Mouse (Mus musculus) erythroblast, embryonic 14.5 days (primary cell): ENCODE results near the gene Prss30. TPM values are rescaled to one million over a fixed set of nuclear protein-coding genes. Genes with fewer than 3 reads are reported as not detected.

Source experiments
- H3K27me3 ChIP-seq: 2 replicates; pipeline ENCODE4 v1.6.1; 2012; ENCODE audit warnings: inconsistent platforms; ENCODE audit not compliant: control insufficient read depth
- H3K36me3 ChIP-seq: 2 replicates; pipeline ENCODE4 v1.6.1; 2012; ENCODE audit warnings: mild to moderate bottlenecking, inconsistent platforms; ENCODE audit not compliant: control insufficient read depth
- H3K4me1 ChIP-seq: 2 replicates; pipeline ENCODE4 v1.6.1; 2012; ENCODE audit warnings: inconsistent platforms; ENCODE audit not compliant: control insufficient read depth
- H3K4me3 ChIP-seq: replicated peaks from 2 replicates; pipeline ENCODE3; 2012; ENCODE audit warnings: moderate library complexity, mild to moderate bottlenecking, inconsistent platforms
- H3K9me3 ChIP-seq: 2 replicates; pipeline ENCODE4 v1.6.1; 2012; ENCODE audit warnings: low read length, inconsistent platforms, mixed read lengths; ENCODE audit not compliant: control insufficient read depth
- GATA1 ChIP-seq: IDR thresholded peaks from 2 replicates; pipeline ENCODE4 v1.6.1; 2012; ENCODE audit warnings: low read length, inconsistent platforms, mixed read lengths
- TAL1 ChIP-seq: IDR thresholded peaks from 3 replicates; pipeline ENCODE4 v1.6.1; 2012; ENCODE audit warnings: low read length, inconsistent platforms, mixed read lengths
- polyA plus RNA-seq: library from polyadenylated mRNA; stranded (reverse); fragments of >175 nt; gene quantifications from 2 replicates; pipeline ENCODE4 v1.2.3, GENCODE M21; 2012

The Prss30 gene
- polyA plus RNA-seq, 1 experiment, result not detected

GRCm38 (mm10) chr17:23941372-23941771 is 39.0 kb downstream of the Prss30 start, which contains the start of gene Sbp:
Gene Sbp (plus strand): TSS chr17:23941672.
- no peaks in the 10 kb centered on the region for H3K36me3 ChIP-seq
- H3K4me1 ChIP-seq, result no peaks in the 10 kb centered on the region
- TF ChIP-seq GATA1 (no peak), TAL1 (no peak)
- H3K9me3 ChIP-seq, result no peaks in the 10 kb centered on the region
- H3K27me3 ChIP-seq, result no peaks in the 10 kb centered on the region
- H3K4me3 ChIP-seq, result no peak within 1 kb of the TSS

- H3K36me3 ChIP-seq, result no peaks in the 10 kb centered on the region
- no peaks in the 10 kb centered on the region for H3K9me3 ChIP-seq
- H3K4me3 ChIP-seq, result no peak overlapping the region
- no peak for TF ChIP-seq TAL1
- TF ChIP-seq GATA1, result no peak
- H3K27me3 ChIP-seq, result no peaks in the 10 kb centered on the region
- no peaks in the 10 kb centered on the region for H3K4me1 ChIP-seq
Observed at GRCm38 (mm10) chr17:23931157-23931556, 49.2 kb downstream of the Prss30 start.

- H3K9me3 ChIP-seq, result no peaks in the 10 kb centered on the region
- H3K36me3 ChIP-seq, result no peaks in the 10 kb centered on the region
- TF ChIP-seq TAL1 (no peak), GATA1 (no peak)
- peak overlapping the region; percentile 75 for H3K4me3 ChIP-seq
- no peaks in the 10 kb centered on the region for H3K27me3 ChIP-seq
- peaks cover 16% of the 10 kb centered on the region for H3K4me1 ChIP-seq
Observed at GRCm38 (mm10) chr17:23925090-23925493, 55.3 kb downstream of the Prss30 start.

DNA sequence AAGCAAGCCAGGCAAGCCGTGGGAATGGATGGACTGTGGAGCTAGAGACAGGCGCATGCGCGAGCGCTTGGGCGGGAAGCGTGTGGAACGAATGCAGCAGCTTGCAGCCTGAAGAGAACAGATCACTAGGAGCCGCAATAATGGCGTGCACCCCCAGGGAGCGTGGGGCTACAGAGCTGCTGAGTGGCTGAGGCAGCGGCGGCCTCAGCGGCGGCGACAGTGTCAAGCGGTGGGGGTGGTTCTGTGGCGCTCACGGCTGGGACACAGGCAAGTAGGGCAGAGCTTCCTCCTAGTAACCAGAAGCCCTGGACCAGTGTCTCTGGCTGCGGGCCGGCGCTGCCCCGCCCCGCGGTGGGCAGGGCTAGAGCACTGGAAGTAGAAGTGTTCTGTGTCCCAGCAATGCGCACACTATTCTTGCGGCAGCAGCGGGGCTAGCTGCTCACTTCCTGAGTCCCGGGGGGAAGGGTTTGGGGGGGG is 55.8 kb downstream of the Prss30 start:
- Histone ChIP-seq H3K27me3 (no peaks in the 10 kb centered on the region), H3K4me3 (peak overlapping the region; percentile 75), H3K4me1 (peaks cover 16% of the 10 kb centered on the region), H3K9me3 (no peaks in the 10 kb centered on the region), H3K36me3 (no peaks in the 10 kb centered on the region)
- TF ChIP-seq TAL1, result no peak
- TF ChIP-seq GATA1, result no peak

Other genes starting within 250 kb of the Prss30 start
- gene Paqr4, start 239.7 kb downstream of the Prss30 start, polyA plus RNA-seq, result 2.2 and 3.9 TPM in 2 replicates
- gene Kremen2, start 234.7 kb downstream of the Prss30 start, polyA plus RNA-seq, result 0.02 TPM in 1 of 2 replicates, not detected in the other
- 1.4 and 2.3 TPM in 2 replicates for gene Flywch1, start 209.0 kb downstream of the Prss30 start, polyA plus RNA-seq
- gene Flywch2, start 194.5 kb downstream of the Prss30 start, polyA plus RNA-seq, result 0.06 TPM in 1 of 2 replicates, not detected in the other
- gene Srrm2, start 190.0 kb downstream of the Prss30 start, polyA plus RNA-seq, result 21.7 and 36.5 TPM in 2 replicates
- 109 and 150 TPM in 2 replicates for gene Elob, start 151.4 kb downstream of the Prss30 start, polyA plus RNA-seq
- gene Prss33, start 144.5 kb downstream of the Prss30 start, polyA plus RNA-seq, result not detected in 2 replicates
- 0.03 TPM in 1 of 2 replicates, not detected in the other for gene Prss32, start 136.7 kb downstream of the Prss30 start, polyA plus RNA-seq
- gene Prss41, start 136.4 kb downstream of the Prss30 start, polyA plus RNA-seq, result 0.05 and 0.09 TPM in 2 replicates
- gene Prss21, start 112.5 kb downstream of the Prss30 start, polyA plus RNA-seq, result not detected in 2 replicates
- gene Dcpp1, start 99.7 kb downstream of the Prss30 start, polyA plus RNA-seq, result not detected in 2 replicates
- not detected in 2 replicates for gene Dcpp2, start 99.7 kb downstream of the Prss30 start, polyA plus RNA-seq
- gene Dcpp3, start 63.1 kb downstream of the Prss30 start, polyA plus RNA-seq, result not detected in 2 replicates
- not detected in 2 replicates for gene Sbp, start 38.9 kb downstream of the Prss30 start, polyA plus RNA-seq
- gene Sbpl, start 25.3 kb downstream of the Prss30 start, polyA plus RNA-seq, result not detected in 2 replicates
- gene Prss22, start 17.5 kb upstream of the Prss30 start, polyA plus RNA-seq, result 2.9 and 3.4 TPM in 2 replicates
- gene Prss27, start 57.6 kb upstream of the Prss30 start, polyA plus RNA-seq, result not detected in 2 replicates
- 0.66 TPM in 2 replicates for gene Kctd5, start 92.9 kb upstream of the Prss30 start, polyA plus RNA-seq
- 3.3 and 3.7 TPM in 2 replicates for gene Pdpk1, start 170.4 kb upstream of the Prss30 start, polyA plus RNA-seq
- gene Amdhd2, start 183.2 kb upstream of the Prss30 start, polyA plus RNA-seq, result 7.0 and 9.1 TPM in 2 replicates
- 65.8 and 80.2 TPM in 2 replicates for gene Atp6v0c, start 189.1 kb upstream of the Prss30 start, polyA plus RNA-seq
- 0.44 and 0.61 TPM in 2 replicates for gene Tbc1d24, start 225.0 kb upstream of the Prss30 start, polyA plus RNA-seq
- 0.36 and 0.47 TPM in 2 replicates for gene Ntn3, start 229.0 kb upstream of the Prss30 start, polyA plus RNA-seq
- 5.8 and 7.7 TPM in 2 replicates for gene Tedc2, start 240.3 kb upstream of the Prss30 start, polyA plus RNA-seq